Mouse (Mus musculus) lung, embryonic 15.5 days (tissue): ENCODE results near the gene Bspry. TPM values are rescaled to one million over a fixed set of nuclear protein-coding genes. Genes with fewer than 3 reads are reported as not detected.

Experiments
- ATAC-seq: fragments of 200-750 bp; cut with Nextera tagmentation; 2 replicates; pipeline ENCODE4 v1.8.0; 2017; ENCODE audit warnings: moderate number of reproducible peaks, borderline replicate concordance; ENCODE audit not compliant: low FRiP score, low TSS enrichment; ENCODE audit errors: extremely low read depth
- H3K27ac ChIP-seq: fragments of 300-500 bp; sonication (generic); 2 replicates; pipeline ENCODE4 v1.5.1; 2015; ENCODE audit warnings: moderate library complexity, mild to moderate bottlenecking, inconsistent platforms
- H3K27me3 ChIP-seq: fragments of 300-500 bp; sonication (generic); 2 replicates; pipeline ENCODE4 v1.6.1; 2015; ENCODE audit warnings: inconsistent platforms
- H3K36me3 ChIP-seq: fragments of 300-500 bp; sonication (generic); 2 replicates; pipeline ENCODE4 v1.6.1; 2015; ENCODE audit warnings: inconsistent platforms
- H3K4me1 ChIP-seq: fragments of 300-500 bp; sonication (generic); 2 replicates; pipeline ENCODE4 v1.6.1; 2015; ENCODE audit warnings: inconsistent platforms
- H3K4me2 ChIP-seq: fragments of 300-500 bp; sonication (generic); 2 replicates; pipeline ENCODE4 v1.6.1; 2015; ENCODE audit warnings: inconsistent platforms, mild to moderate bottlenecking, moderate library complexity
- H3K4me3 ChIP-seq: fragments of 300-500 bp; sonication (generic); 2 replicates; pipeline ENCODE4 v1.5.1; 2015; ENCODE audit warnings: mild to moderate bottlenecking, inconsistent platforms
- H3K9ac ChIP-seq: fragments of 300-500 bp; sonication (generic); 2 replicates; pipeline ENCODE4 v1.6.1; 2015; ENCODE audit warnings: inconsistent platforms
- H3K9me3 ChIP-seq: fragments of 300-500 bp; sonication (generic); 2 replicates; pipeline ENCODE4 v1.6.1; 2016; ENCODE audit warnings: inconsistent platforms
- WGBS: fragments of 180-500 bp; shearing (Covaris S2); methylation state at CpG from one replicate; pipeline ENCODE4 v1.1.7; 2015; 5-methylcytosine and 5-hydroxymethylcytosine counted together
- polyA plus RNA-seq: library from polyadenylated mRNA; unstranded; fragments of >200 nt; fragmentation: Nextera tagmentation; extraction: Ambion mirVana; gene quantifications from 2 replicates; pipeline ENCODE4 v1.2.1, GENCODE M21; 2015

The Bspry gene
- polyA plus RNA-seq, 1 experiment from 2014 or later: 44.0 TPM

- H3K36me3 ChIP-seq: peaks cover 26% of the 10 kb centered on the region
- peak; percentile 93 for ATAC-seq
- H3K4me1 ChIP-seq: peaks cover 17% of the 10 kb centered on the region; the same call in 1 of the 2 replicates
- no peaks in the 10 kb centered on the region for H3K27me3 ChIP-seq
- peak overlapping the region; percentile 72 for H3K9ac ChIP-seq
- peak overlapping the region; percentile 62 for H3K4me2 ChIP-seq
- H3K9me3 ChIP-seq: no peaks in the 10 kb centered on the region
- H3K27ac ChIP-seq: peak overlapping the region; percentile 84
- WGBS: 1% methylated on average over 38 of the region's 38 CpGs
- peak overlapping the region; percentile 74 for H3K4me3 ChIP-seq
Observed at GRCm38 (mm10) chr4:62501964-62502732, 22.3 kb downstream of the Bspry start.

GRCm38 (mm10) chr4:62502969-62503368 is 23.1 kb downstream of the Bspry start:
- no peaks in the 10 kb centered on the region for H3K27me3 ChIP-seq
- H3K36me3 ChIP-seq: peaks cover 26% of the 10 kb centered on the region
- H3K4me1 ChIP-seq: peaks cover 17% of the 10 kb centered on the region; the same call in 1 of the 2 replicates
- 46% methylated on average over 7 of the region's 7 CpGs for WGBS
- H3K27ac ChIP-seq: peak overlapping the region; percentile 84
- peak overlapping the region; percentile 62 for H3K4me2 ChIP-seq
- no peaks in the 10 kb centered on the region for H3K9me3 ChIP-seq
- no peak overlapping the region for H3K9ac ChIP-seq
- no peak overlapping the region for H3K4me3 ChIP-seq
- ATAC-seq: no peak

- Histone ChIP-seq H3K36me3 (peaks cover 26% of the 10 kb centered on the region), H3K27ac (peak within 1 kb of the TSS; percentile 84), H3K27me3 (no peaks in the 10 kb centered on the region), H3K4me1 (peaks cover 17% of the 10 kb centered on the region; the same call in 1 of the 2 replicates), H3K9ac (peak within 1 kb of the TSS; percentile 72), H3K9me3 (no peaks in the 10 kb centered on the region), H3K4me2 (peak within 1 kb of the TSS; percentile 62), H3K4me3 (peak within 1 kb of the TSS; percentile 74)
- WGBS: 74% methylated on average over 3 of the region's 3 CpGs
- no peak for ATAC-seq
Observed at GRCm38 (mm10) chr4:62503374-62503970, 23.6 kb downstream of the Bspry start, which contains the start of gene Hdhd3. TSS of gene Hdhd3 (minus strand) at chr4:62503467.

- Histone ChIP-seq H3K9ac (no peak overlapping the region), H3K27me3 (no peaks in the 10 kb centered on the region), H3K4me2 (no peak overlapping the region), H3K4me3 (no peak overlapping the region), H3K27ac (no peak overlapping the region), H3K4me1 (peaks cover 15% of the 10 kb centered on the region; the same call in 1 of the 2 replicates), H3K36me3 (peaks cover 39% of the 10 kb centered on the region), H3K9me3 (no peaks in the 10 kb centered on the region)
- WGBS: 83% methylated on average over 3 of the region's 3 CpGs
- ATAC-seq: no peak
Observed at GRCm38 (mm10) chr4:62505991-62506390, 26.1 kb downstream of the Bspry start.

GRCm38 (mm10) chr4:62506798-62507197 is 26.9 kb downstream of the Bspry start:
- WGBS: 59% methylated on average over 2 of the region's 2 CpGs
- H3K36me3 ChIP-seq: peaks cover 48% of the 10 kb centered on the region

GRCm38 (mm10) chr4:62508839-62509238 is 29.0 kb downstream of the Bspry start:
- Histone ChIP-seq H3K9me3 (no peaks in the 10 kb centered on the region), H3K27me3 (no peaks in the 10 kb centered on the region), H3K4me2 (no peak overlapping the region), H3K4me1 (0 out of 2 replicates have a peak, but pooled peaks cover under 1% of the 10 kb centered on the region), H3K4me3 (no peak overlapping the region), H3K9ac (no peak overlapping the region), H3K36me3 (peaks cover 64% of the 10 kb centered on the region), H3K27ac (no peak overlapping the region)
- WGBS: 89% methylated on average over 5 of the region's 5 CpGs
- no peak for ATAC-seq

More at GRCm38 (mm10) chr4:62506798-62507197, 26.9 kb downstream of the Bspry start:
- no peak overlapping the region for H3K27ac ChIP-seq
- H3K9ac ChIP-seq: no peak overlapping the region
- H3K9me3 ChIP-seq: no peaks in the 10 kb centered on the region
- H3K4me3 ChIP-seq: no peak overlapping the region
- no peaks in the 10 kb centered on the region for H3K27me3 ChIP-seq
- peaks cover 10% of the 10 kb centered on the region; the same call in 1 of the 2 replicates for H3K4me1 ChIP-seq
- no peak overlapping the region for H3K4me2 ChIP-seq
- ATAC-seq: no peak

- peaks cover 64% of the 10 kb centered on the region for H3K36me3 ChIP-seq
- H3K27ac ChIP-seq: no peak overlapping the region
- H3K4me3 ChIP-seq: no peak overlapping the region
- no peak overlapping the region for H3K4me2 ChIP-seq
- no peaks in the 10 kb centered on the region for H3K9me3 ChIP-seq
- H3K9ac ChIP-seq: no peak overlapping the region
- peaks cover 8% of the 10 kb centered on the region for H3K4me1 ChIP-seq
- ATAC-seq: no peak
- WGBS: 80% methylated on average over 11 of the region's 11 CpGs
- H3K27me3 ChIP-seq: no peaks in the 10 kb centered on the region
Observed at GRCm38 (mm10) chr4:62509946-62510345, 30.1 kb downstream of the Bspry start.

- Histone ChIP-seq H3K9ac (no peak overlapping the region), H3K27me3 (no peaks in the 10 kb centered on the region), H3K4me2 (no peak overlapping the region), H3K4me3 (no peak overlapping the region), H3K4me1 (peaks cover 49% of the 10 kb centered on the region), H3K36me3 (peaks cover 44% of the 10 kb centered on the region), H3K9me3 (no peaks in the 10 kb centered on the region), H3K27ac (no peak overlapping the region)
- no peak for ATAC-seq
- 57% methylated on average over 11 of the region's 11 CpGs for WGBS
Observed at GRCm38 (mm10) chr4:62513998-62514506, 34.2 kb downstream of the Bspry start.

GRCm38 (mm10) chr4:62514995-62515394 is 35.1 kb downstream of the Bspry start:
- H3K4me1 ChIP-seq: peaks cover 52% of the 10 kb centered on the region
- H3K27me3 ChIP-seq: no peaks in the 10 kb centered on the region
- H3K4me2 ChIP-seq: peak overlapping the region; percentile 35; the same call in 1 of the 2 replicates
- H3K27ac ChIP-seq: peak overlapping the region; percentile 89
- peaks cover 35% of the 10 kb centered on the region for H3K36me3 ChIP-seq
- no peak for ATAC-seq
- H3K4me3 ChIP-seq: no peak overlapping the region
- 61% methylated on average over 7 of the region's 7 CpGs for WGBS
- no peak overlapping the region for H3K9ac ChIP-seq
- H3K9me3 ChIP-seq: no peaks in the 10 kb centered on the region

- H3K27ac ChIP-seq: peak overlapping the region; percentile 89
- H3K36me3 ChIP-seq: peaks cover 30% of the 10 kb centered on the region
- no peaks in the 10 kb centered on the region for H3K27me3 ChIP-seq
- WGBS: 57% methylated on average over 3 of the region's 3 CpGs
- H3K4me1 ChIP-seq: peaks cover 52% of the 10 kb centered on the region
- peak overlapping the region; percentile 35; the same call in 1 of the 2 replicates for H3K4me2 ChIP-seq
- H3K9me3 ChIP-seq: no peaks in the 10 kb centered on the region
- ATAC-seq: no peak
- H3K4me3 ChIP-seq: no peak overlapping the region
- no peak overlapping the region for H3K9ac ChIP-seq
Observed at GRCm38 (mm10) chr4:62515490-62515889, 35.6 kb downstream of the Bspry start.

GRCm38 (mm10) chr4:62516079-62516478 is 36.2 kb downstream of the Bspry start:
- no peak for ATAC-seq
- 33% methylated on average over 2 of the region's 2 CpGs for WGBS
- H3K27me3 ChIP-seq: no peaks in the 10 kb centered on the region
- H3K4me2 ChIP-seq: peak overlapping the region; percentile 35
- H3K36me3 ChIP-seq: peaks cover 24% of the 10 kb centered on the region
- H3K4me3 ChIP-seq: no peak overlapping the region
- H3K4me1 ChIP-seq: peaks cover 52% of the 10 kb centered on the region
- peak overlapping the region; percentile 89 for H3K27ac ChIP-seq
- H3K9ac ChIP-seq: no peak overlapping the region; the same call in 1 of the 2 replicates
- no peaks in the 10 kb centered on the region for H3K9me3 ChIP-seq

- WGBS: 52% methylated on average over 1 of the region's 1 CpGs
- Histone ChIP-seq H3K27me3 (no peaks in the 10 kb centered on the region), H3K4me2 (peak overlapping the region; percentile 35), H3K9me3 (no peaks in the 10 kb centered on the region), H3K36me3 (peaks cover 21% of the 10 kb centered on the region), H3K4me1 (peaks cover 52% of the 10 kb centered on the region), H3K9ac (no peak overlapping the region), H3K4me3 (no peak overlapping the region), H3K27ac (peak overlapping the region; percentile 89)
- ATAC-seq: peak; percentile 21; the same call in 1 of the 2 replicates
Observed at GRCm38 (mm10) chr4:62516579-62516978, 36.7 kb downstream of the Bspry start.
